Mouse (Mus musculus): ENCODE data around the gene Lpar3. TPM values are rescaled to one million over a fixed set of nuclear protein-coding genes. Genes with fewer than 3 reads are reported as not detected.

The Lpar3 gene
- polyA plus RNA-seq, 1 experiment from 2014 or later = 0.06 TPM

- Histone ChIP-seq H3K36me3 (ENCODE audit: control insufficient read depth, insufficient read depth) (no peaks in the 10 kb centered on the region), H3K9ac (ENCODE audit: low read depth, low read length) (no peak overlapping the region), H3K4me2 (ENCODE audit: low read depth, low read length) (no peak overlapping the region), H3K27ac (ENCODE audit: low read length) (no peak overlapping the region), H3K27me3 (ENCODE audit: control insufficient read depth, insufficient read depth, low read depth, low read length) (peaks cover 25% of the 10 kb centered on the region), H3K4me1 (ENCODE audit: control insufficient read depth, low read depth, low read length) (no peaks in the 10 kb centered on the region), H3K4me3 (ENCODE audit: low read depth, low read length) (no peak overlapping the region), H3K9me3 (replicated peaks; ENCODE audit: control insufficient read depth, low read length) (no peaks in the 10 kb centered on the region)
- ATAC-seq (ENCODE audit: low read depth) = no peak
- WGBS (ENCODE audit: insufficient replicate concordance) = 29% methylated on average over 4 of the region's 4 CpGs
Observed at GRCm38 (mm10) chr3:146224271-146224670, 3.5 kb downstream of the Lpar3 start.

GRCm38 (mm10) chr3:146225061-146225761 is 4.4 kb downstream of the Lpar3 start:
- ATAC-seq (ENCODE audit: low read depth) = no peak
- H3K36me3 ChIP-seq (ENCODE audit: control insufficient read depth, insufficient read depth) = no peaks in the 10 kb centered on the region
- H3K4me1 ChIP-seq (ENCODE audit: control insufficient read depth, low read depth, low read length) = no peaks in the 10 kb centered on the region
- H3K4me2 ChIP-seq (ENCODE audit: low read depth, low read length) = no peak overlapping the region
- H3K27ac ChIP-seq (ENCODE audit: low read length) = no peak overlapping the region
- no peak overlapping the region for H3K9ac ChIP-seq (ENCODE audit: low read depth, low read length)
- H3K4me3 ChIP-seq (ENCODE audit: low read depth, low read length) = no peak overlapping the region
- peaks cover 20% of the 10 kb centered on the region for H3K27me3 ChIP-seq (ENCODE audit: control insufficient read depth, insufficient read depth, low read depth, low read length)
- H3K9me3 ChIP-seq (replicated peaks; ENCODE audit: control insufficient read depth, low read length) = no peaks in the 10 kb centered on the region
- WGBS (ENCODE audit: insufficient replicate concordance) = 50% methylated on average over 7 of the region's 7 CpGs

- Histone ChIP-seq H3K9ac (ENCODE audit: low read depth, low read length) (no peak overlapping the region), H3K27ac (ENCODE audit: low read length) (no peak overlapping the region), H3K9me3 (replicated peaks; ENCODE audit: control insufficient read depth, low read length) (no peaks in the 10 kb centered on the region), H3K27me3 (ENCODE audit: control insufficient read depth, insufficient read depth, low read depth, low read length) (peaks cover 2% of the 10 kb centered on the region), H3K4me1 (ENCODE audit: control insufficient read depth, low read depth, low read length) (no peaks in the 10 kb centered on the region), H3K4me2 (ENCODE audit: low read depth, low read length) (no peak overlapping the region), H3K36me3 (ENCODE audit: control insufficient read depth, insufficient read depth) (no peaks in the 10 kb centered on the region), H3K4me3 (ENCODE audit: low read depth, low read length) (no peak overlapping the region)
- ATAC-seq (ENCODE audit: low read depth) = no peak
- 46% methylated on average over 3 of the region's 3 CpGs for WGBS (ENCODE audit: insufficient replicate concordance)
Observed at GRCm38 (mm10) chr3:146227427-146227826, 6.7 kb downstream of the Lpar3 start.

GRCm38 (mm10) chr3:146228559-146229310 is 8.0 kb downstream of the Lpar3 start:
- WGBS (ENCODE audit: insufficient replicate concordance) = 64% methylated on average over 13 of the region's 13 CpGs
- H3K4me3 ChIP-seq (ENCODE audit: low read depth, low read length) = no peak overlapping the region
- no peaks in the 10 kb centered on the region for H3K4me1 ChIP-seq (ENCODE audit: control insufficient read depth, low read depth, low read length)

GRCm38 (mm10) chr3:146232708-146233107 is 11.9 kb downstream of the Lpar3 start:
- Histone ChIP-seq H3K4me2 (ENCODE audit: low read depth, low read length) (no peak overlapping the region), H3K36me3 (ENCODE audit: control insufficient read depth, insufficient read depth) (no peaks in the 10 kb centered on the region), H3K27me3 (ENCODE audit: control insufficient read depth, insufficient read depth, low read depth, low read length) (no peaks in the 10 kb centered on the region), H3K27ac (ENCODE audit: low read length) (no peak overlapping the region), H3K9ac (ENCODE audit: low read depth, low read length) (no peak overlapping the region), H3K9me3 (replicated peaks; ENCODE audit: control insufficient read depth, low read length) (no peaks in the 10 kb centered on the region), H3K4me1 (ENCODE audit: control insufficient read depth, low read depth, low read length) (no peaks in the 10 kb centered on the region), H3K4me3 (ENCODE audit: low read depth, low read length) (no peak overlapping the region)
- ATAC-seq (ENCODE audit: low read depth) = no peak
- WGBS (ENCODE audit: insufficient replicate concordance) = 55% methylated on average over 7 of the region's 7 CpGs

More at GRCm38 (mm10) chr3:146228559-146229310, 8.0 kb downstream of the Lpar3 start:
- no peak for ATAC-seq (ENCODE audit: low read depth)
- no peak overlapping the region for H3K9ac ChIP-seq (ENCODE audit: low read depth, low read length)
- H3K27me3 ChIP-seq (ENCODE audit: control insufficient read depth, insufficient read depth, low read depth, low read length) = no peaks in the 10 kb centered on the region; the same call in 1 of the 2 replicates
- H3K4me2 ChIP-seq (ENCODE audit: low read depth, low read length) = no peak overlapping the region
- H3K9me3 ChIP-seq (replicated peaks; ENCODE audit: control insufficient read depth, low read length) = no peaks in the 10 kb centered on the region
- no peaks in the 10 kb centered on the region for H3K36me3 ChIP-seq (ENCODE audit: control insufficient read depth, insufficient read depth)
- H3K27ac ChIP-seq (ENCODE audit: low read length) = no peak overlapping the region

GRCm38 (mm10) chr3:146233741-146234140 is 13.0 kb downstream of the Lpar3 start:
- H3K4me2 ChIP-seq (ENCODE audit: low read depth, low read length) = no peak overlapping the region
- H3K27me3 ChIP-seq (ENCODE audit: control insufficient read depth, insufficient read depth, low read depth, low read length) = no peaks in the 10 kb centered on the region
- ATAC-seq (ENCODE audit: low read depth) = no peak
- no peak overlapping the region for H3K27ac ChIP-seq (ENCODE audit: low read length)
- no peaks in the 10 kb centered on the region for H3K36me3 ChIP-seq (ENCODE audit: control insufficient read depth, insufficient read depth)
- WGBS (ENCODE audit: insufficient replicate concordance) = 44% methylated on average over 4 of the region's 4 CpGs
- no peaks in the 10 kb centered on the region for H3K9me3 ChIP-seq (replicated peaks; ENCODE audit: control insufficient read depth, low read length)
- H3K4me3 ChIP-seq (ENCODE audit: low read depth, low read length) = no peak overlapping the region
- H3K4me1 ChIP-seq (ENCODE audit: control insufficient read depth, low read depth, low read length) = no peaks in the 10 kb centered on the region
- H3K9ac ChIP-seq (ENCODE audit: low read depth, low read length) = no peak overlapping the region

GRCm38 (mm10) chr3:146234530-146234929 is 13.8 kb downstream of the Lpar3 start:
- no peak for ATAC-seq (ENCODE audit: low read depth)
- Histone ChIP-seq H3K9me3 (replicated peaks; ENCODE audit: control insufficient read depth, low read length) (no peaks in the 10 kb centered on the region), H3K4me3 (ENCODE audit: low read depth, low read length) (no peak overlapping the region), H3K27ac (ENCODE audit: low read length) (no peak overlapping the region), H3K4me2 (ENCODE audit: low read depth, low read length) (no peak overlapping the region), H3K9ac (ENCODE audit: low read depth, low read length) (no peak overlapping the region), H3K4me1 (ENCODE audit: control insufficient read depth, low read depth, low read length) (no peaks in the 10 kb centered on the region), H3K36me3 (ENCODE audit: control insufficient read depth, insufficient read depth) (no peaks in the 10 kb centered on the region), H3K27me3 (ENCODE audit: control insufficient read depth, insufficient read depth, low read depth, low read length) (no peaks in the 10 kb centered on the region)
- WGBS (ENCODE audit: insufficient replicate concordance) = 56% methylated on average over 10 of the region's 10 CpGs

- ATAC-seq (ENCODE audit: low read depth) = no peak
- WGBS (ENCODE audit: insufficient replicate concordance) = 45% methylated on average over 8 of the region's 8 CpGs
- H3K27me3 ChIP-seq (ENCODE audit: control insufficient read depth, insufficient read depth, low read depth, low read length) = no peaks in the 10 kb centered on the region
- H3K27ac ChIP-seq (ENCODE audit: low read length) = no peak overlapping the region
- H3K9ac ChIP-seq (ENCODE audit: low read depth, low read length) = no peak overlapping the region
- H3K4me1 ChIP-seq (ENCODE audit: control insufficient read depth, low read depth, low read length) = no peaks in the 10 kb centered on the region
- no peaks in the 10 kb centered on the region for H3K36me3 ChIP-seq (ENCODE audit: control insufficient read depth, insufficient read depth)
- H3K4me3 ChIP-seq (ENCODE audit: low read depth, low read length) = no peak overlapping the region
- H3K9me3 ChIP-seq (replicated peaks; ENCODE audit: control insufficient read depth, low read length) = no peaks in the 10 kb centered on the region
- H3K4me2 ChIP-seq (ENCODE audit: low read depth, low read length) = no peak overlapping the region
Observed at GRCm38 (mm10) chr3:146236280-146236679, 15.5 kb downstream of the Lpar3 start.

- Histone ChIP-seq H3K4me1 (ENCODE audit: control insufficient read depth, low read depth, low read length) (no peaks in the 10 kb centered on the region), H3K27me3 (ENCODE audit: control insufficient read depth, insufficient read depth, low read depth, low read length) (no peaks in the 10 kb centered on the region), H3K9me3 (replicated peaks; ENCODE audit: control insufficient read depth, low read length) (no peaks in the 10 kb centered on the region), H3K27ac (ENCODE audit: low read length) (no peak overlapping the region), H3K36me3 (ENCODE audit: control insufficient read depth, insufficient read depth) (no peaks in the 10 kb centered on the region), H3K4me2 (ENCODE audit: low read depth, low read length) (no peak overlapping the region), H3K9ac (ENCODE audit: low read depth, low read length) (no peak overlapping the region), H3K4me3 (ENCODE audit: low read depth, low read length) (no peak overlapping the region)
- ATAC-seq (ENCODE audit: low read depth) = no peak
- 77% methylated on average over 5 of the region's 5 CpGs for WGBS (ENCODE audit: insufficient replicate concordance)
Observed at GRCm38 (mm10) chr3:146237676-146238075, 16.9 kb downstream of the Lpar3 start.
